ENCODE assay signal across 9 mouse cellular contexts in genomic region chr2:30471051-30471450, GRCm38 (mm10). TPM values are rescaled to one million over a fixed set of nuclear protein-coding genes. Genes with fewer than 3 reads are reported as not detected.
DNase-seq lines count a peak whose midpoint lies in the region; ATAC-seq lines count a peak whose summit lies in the region.
"Had no signal": no experiment of that assay in that cellular context is flagged by ENCODE, and none has a peak within 500 bp of the region (broad histone marks: within the 10 kb centered on the region; RNA-seq: fewer than 3 reads in every experiment).

No protein-coding gene starts in this region.

- H3K9ac ChIP-seq in liver, embryonic 11.5 days (ENCODE audit: low read depth, low read length): no peak overlapping the region

- DNase-seq in heart, adult 11 months: peak; percentile 95
- DNase-seq in heart, adult 8-10 months (ENCODE audit: low spot score): no peak
- peak; percentile 18 for DNase-seq in MEL-GATA-1-ER (ENCODE audit: extremely low read depth, low read depth)
- DNase-seq in heart, embryonic 10.5 days (ENCODE audit: low spot score): no peak
- no peak for DNase-seq in liver, embryonic 11.5 days (ENCODE audit: low spot score)
- no peak for DNase-seq in right cerebral cortex, adult 2 months (ENCODE audit: low spot score in 2 of 2)
- no peak for DNase-seq in ovary, postnatal 36 days (ENCODE audit: low spot score)
- no peak for DNase-seq in layer of hippocampus, postnatal 14 days (ENCODE audit: low spot score in 2 of 2)

- H3K9me3 ChIP-seq in heart, embryonic 10.5 days: no peaks in the 10 kb centered on the region
- H3K9me3 ChIP-seq in liver, embryonic 11.5 days (ENCODE audit: control insufficient read depth, low read length): no peaks in the 10 kb centered on the region

- H3K36me3 ChIP-seq in heart, embryonic 10.5 days: no peaks in the 10 kb centered on the region
- H3K36me3 ChIP-seq in liver, embryonic 11.5 days (ENCODE audit: control insufficient read depth, insufficient read depth, low read length): no peaks in the 10 kb centered on the region

- peak overlapping the region; percentile 81 for H3K4me3 ChIP-seq in heart, embryonic 10.5 days
- H3K4me3 ChIP-seq in liver, embryonic 11.5 days (ENCODE audit: low read depth, low read length): peak overlapping the region; percentile 67; the same call in 1 of the 2 replicates

- 10% methylated on average over 8 of the region's 8 CpGs for WGBS in heart, embryonic 10.5 days
- 16% methylated on average over 8 of the region's 8 CpGs for WGBS in liver, embryonic 11.5 days

- peak overlapping the region; percentile 66 for H3K4me2 ChIP-seq in liver, embryonic 11.5 days

- peaks cover 26% of the 10 kb centered on the region for H3K27me3 ChIP-seq in heart, embryonic 10.5 days (ENCODE audit: insufficient read depth, poor library complexity, severe bottlenecking)
- peaks cover 79% of the 10 kb centered on the region for H3K27me3 ChIP-seq in liver, embryonic 11.5 days (replicated peaks; ENCODE audit: control insufficient read depth, insufficient read depth, low read length)
- H3K27me3 ChIP-seq: Patski had no signal

- ATAC-seq in liver, embryonic 11.5 days (replicated peaks; ENCODE audit: low FRiP score): no peak

- peaks cover 70% of the 10 kb centered on the region for H3K4me1 ChIP-seq in heart, embryonic 10.5 days
- peaks cover 16% of the 10 kb centered on the region for H3K4me1 ChIP-seq in liver, embryonic 11.5 days (replicated peaks; ENCODE audit: control insufficient read depth, insufficient read depth, low read length)

- peak overlapping the region; percentile 97 for H3K27ac ChIP-seq in heart, embryonic 10.5 days
- H3K27ac ChIP-seq in liver, embryonic 11.5 days (ENCODE audit: low read depth, low read length): peak overlapping the region; percentile 58

RNA-seq across cellular contexts. Expression of gene Ier5l, which starts 3.0 kb away (rescaled TPM):
- total RNA-seq in heart, adult 8-10 months (2022): 1 to 10 TPM; 2.4 to 5.0 (median 4.3) TPM
- 1.00 and 2.2 TPM in 2 replicates for polyA plus RNA-seq in heart, embryonic 10.5 days (2016; fragmentation: Nextera tagmentation; extraction: Ambion mirVana)
- 1.2 TPM in 2 replicates for polyA plus RNA-seq in liver, embryonic 11.5 days (2014; fragmentation: Nextera tagmentation; extraction: Ambion mirVana)
- total RNA-seq in layer of hippocampus, postnatal 14 days (2021): 1 to 10 TPM; 8.5 to 9.4 TPM

RNA-seq across cellular contexts. Expression of gene Ptpa, which starts 55.2 kb away (rescaled TPM):
- total RNA-seq in heart, adult 8-10 months (2022): 100 to 1,000 TPM in 1 of 4 experiments, 10 to 100 TPM in 3; 74.6 to 100 (median 83.0) TPM
- polyA plus RNA-seq in heart, embryonic 10.5 days (2016; fragmentation: Nextera tagmentation; extraction: Ambion mirVana): 129 and 140 TPM in 2 replicates
- polyA plus RNA-seq in liver, embryonic 11.5 days (2014; fragmentation: Nextera tagmentation; extraction: Ambion mirVana): 124 and 135 TPM in 2 replicates
- 100 to 1,000 TPM; 147 to 150 TPM for total RNA-seq in layer of hippocampus, postnatal 14 days (2021)

RNA-seq across cellular contexts. Expression of gene Crat, which starts 55.4 kb away (rescaled TPM):
- 100 to 1,000 TPM; 490 to 636 (median 559) TPM for total RNA-seq in heart, adult 8-10 months (2022)
- polyA plus RNA-seq in heart, embryonic 10.5 days (2016; fragmentation: Nextera tagmentation; extraction: Ambion mirVana): 36.1 and 55.2 TPM in 2 replicates
- polyA plus RNA-seq in liver, embryonic 11.5 days (2014; fragmentation: Nextera tagmentation; extraction: Ambion mirVana): 26.1 and 38.3 TPM in 2 replicates
- total RNA-seq in layer of hippocampus, postnatal 14 days (2021): 10 to 100 TPM; 41.0 to 41.1 TPM

Comparison
In these comparisons a context has a peak if more than half of its experiments do, and no peak if none do; other contexts are left out.
1. DNase-seq: peak in heart, adult 11 months (single experiment) and MEL-GATA-1-ER (single experiment); none in heart, adult 8-10 months (single experiment), heart, embryonic 10.5 days (single experiment), liver, embryonic 11.5 days (single experiment), right cerebral cortex, adult 2 months (0 of 2), ovary, postnatal 36 days (single experiment) and layer of hippocampus, postnatal 14 days (0 of 2).
2. RNA of gene Crat, which starts 55.4 kb away (total RNA-seq): 490 to 636 TPM in heart, adult 8-10 months; 41.0 to 41.1 TPM in layer of hippocampus, postnatal 14 days; every median in the first group is over 10 times any median in the second.